Mouse (Mus musculus): ENCODE measurements around the gene Fam219a.

Gene Fam219a

DNA sequence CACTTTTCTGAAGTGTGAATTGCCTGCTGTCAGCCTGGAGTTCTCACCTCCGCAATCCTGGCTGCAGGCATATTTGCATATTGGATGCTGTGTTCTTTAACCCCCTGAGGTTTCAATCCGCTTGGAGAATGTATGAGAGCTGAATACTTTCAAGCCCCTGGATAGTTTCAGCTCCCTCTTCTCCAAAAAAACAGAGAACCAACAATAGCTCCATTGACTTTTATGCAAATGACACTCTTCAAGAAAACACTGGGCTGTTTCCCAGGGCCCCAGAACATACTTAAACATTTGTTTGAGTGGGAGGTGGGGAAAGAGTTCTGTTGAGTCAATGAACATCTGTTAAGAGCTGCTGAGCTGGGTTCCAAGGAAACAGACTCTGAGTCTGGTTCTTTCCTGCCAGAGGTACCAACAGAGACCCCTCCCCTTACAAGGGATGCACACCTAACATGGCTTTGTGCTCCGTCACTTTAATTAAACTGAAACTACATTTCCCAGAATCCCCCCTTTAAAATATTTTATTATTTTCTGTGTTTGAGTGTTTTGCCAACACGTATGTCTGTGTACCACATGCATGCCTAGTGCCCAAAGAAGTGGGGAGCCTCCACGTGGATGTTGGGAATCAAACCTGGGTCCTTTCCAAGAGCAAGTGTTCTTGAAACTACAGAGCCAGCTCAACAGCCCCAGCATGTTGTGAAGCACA lies 98.5 kb downstream of the Fam219a start:
- DNase-seq (ENCODE audit: low spot score in 2 of 2) = peak; percentile 60 to 79

DNA sequence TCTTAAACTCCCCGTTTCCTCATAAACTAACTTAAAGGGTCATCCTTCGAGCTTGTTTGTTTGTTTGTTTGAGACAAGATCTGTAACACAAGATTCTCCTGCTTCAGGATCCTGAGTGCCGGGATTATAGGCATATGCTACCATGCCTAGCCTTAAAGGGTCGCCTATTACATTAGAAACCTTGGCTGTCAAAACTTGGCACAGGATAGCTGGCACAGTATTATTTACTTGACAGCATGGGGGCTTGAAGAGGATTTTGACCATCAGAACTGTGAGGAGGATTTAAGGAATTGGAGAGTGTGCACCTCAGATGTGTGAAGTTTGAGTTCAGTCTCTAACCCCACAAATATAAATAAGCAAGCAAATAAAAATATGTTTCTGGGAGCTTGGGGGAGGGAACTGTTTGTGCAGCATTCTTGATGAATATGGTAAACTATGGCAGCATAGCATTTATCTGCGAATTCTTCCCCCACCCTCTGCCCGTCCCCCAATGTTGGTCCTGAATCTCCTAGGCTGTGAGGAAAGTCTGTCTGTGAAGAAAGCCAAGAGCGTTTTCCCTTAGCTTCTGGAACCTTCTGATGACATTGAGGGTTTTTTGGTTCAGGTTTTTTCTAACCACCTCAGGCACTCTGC lies 99.2 kb downstream of the Fam219a start:
- no peak for DNase-seq (ENCODE audit: low spot score in 2 of 2)

DNA sequence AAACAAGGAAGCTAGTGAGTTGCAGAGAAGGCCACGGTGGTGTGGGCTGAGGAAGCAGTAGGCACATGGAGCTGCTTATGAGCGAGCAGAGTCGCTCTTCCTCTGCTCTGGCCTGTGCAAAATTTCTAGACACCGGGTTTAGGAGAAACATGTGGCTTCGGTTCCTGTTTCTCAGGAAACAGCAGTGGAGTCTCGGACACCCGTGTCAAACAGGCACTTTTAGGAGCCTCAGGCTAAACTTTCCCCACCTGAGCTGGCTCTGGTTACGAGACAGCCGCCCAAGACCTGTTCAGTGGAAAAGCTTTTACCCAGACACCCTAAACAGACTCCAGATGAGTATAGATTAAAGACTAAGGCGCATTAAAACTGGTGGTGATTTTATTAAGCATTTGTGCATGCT lies 100.1 kb downstream of the Fam219a start:
- no peak for DNase-seq (ENCODE audit: low spot score in 2 of 2)

DNA sequence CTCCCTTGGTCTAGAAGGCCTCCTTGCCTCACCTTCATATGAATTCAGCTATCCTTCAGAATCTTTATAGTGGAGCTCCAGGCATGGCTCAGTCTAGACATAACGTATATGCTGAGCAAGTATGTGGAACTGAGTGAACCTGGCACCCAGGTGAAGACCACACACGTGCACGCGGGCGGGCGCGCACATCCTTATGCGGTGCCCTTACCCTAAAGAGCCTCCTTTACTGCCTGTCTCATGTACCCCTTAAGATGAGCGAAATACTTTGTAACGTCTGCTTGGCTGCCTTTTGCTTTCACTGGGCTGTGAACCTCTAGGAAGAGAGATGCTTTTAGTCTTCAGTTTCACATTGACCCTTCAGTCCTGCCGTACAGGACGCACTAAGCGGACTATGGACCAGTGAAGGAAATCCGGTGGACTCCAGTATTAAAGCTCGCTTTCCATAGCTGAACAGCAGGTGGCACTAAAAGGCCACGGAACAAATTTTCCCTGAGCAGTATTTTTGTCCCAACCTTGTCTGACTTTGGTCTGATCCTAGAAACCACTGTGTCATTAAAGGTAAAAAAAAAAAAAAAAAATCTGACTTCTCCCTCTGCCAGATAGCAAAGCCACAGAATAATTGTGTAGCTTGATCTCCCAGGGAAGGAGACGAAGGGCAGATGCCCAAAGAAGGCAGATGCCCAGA lies 100.8 kb downstream of the Fam219a start:
- DNase-seq (ENCODE audit: low spot score in 2 of 2) = peak; percentile 69 to 80

Measured in frontal cortex, postnatal 36 days (tissue).